Mouse (Mus musculus) megakaryocyte, adult 5-6 weeks (primary cell): Measurements from ENCODE around the gene Gm20388. TPM values are rescaled to one million over a fixed set of nuclear protein-coding genes. Genes with fewer than 3 reads are reported as not detected.
"Not testable (repeated sequence)": the region's sequence is repeated elsewhere in the genome, so short reads cannot be mapped to it uniquely, and the experiment has no call there.

Source experiments
- ATAC-seq: 2 replicates; pipeline ENCODE4 v1.8.0; 2016; ENCODE audit warnings: mild to moderate bottlenecking, inconsistent platforms; ENCODE audit not compliant: poor library complexity, severe bottlenecking
- total RNA-seq, 2 experiments: library from RNA; stranded (forward) in 1 of 2; stranded (reverse) in 1 of 2; fragments of 153-499, 151-499 nt in 1 of 2; fragments of 221-1000, 200-1000 nt in 1 of 2; gene quantifications; 2 replicates each; pipeline versions ENCODE4 v1.2.3 to v1.2.4; 2015 to 2017

Gm20388 gene
- total RNA-seq, 2 experiments from 2014 or later: 7.6 to 15.5 TPM

- no peak for ATAC-seq
Observed at GRCm38 (mm10) chr8:123981674-123982073, 4071.0 kb downstream of the Gm20388 start.

GRCm38 (mm10) chr8:123982291-123982793 is 4071.7 kb downstream of the Gm20388 start:
- ATAC-seq: no peak

- peak; percentile 90 for ATAC-seq
Observed at GRCm38 (mm10) chr8:123982826-123983400, 4072.3 kb downstream of the Gm20388 start, which contains the start of gene Abcb10. Abcb10 (minus strand) TSS chr8:123983122.

- ATAC-seq: peak; percentile 51; the same call in 1 of the 2 replicates
Observed at GRCm38 (mm10) chr8:123988605-123989038, 4078.0 kb downstream of the Gm20388 start.

- ATAC-seq: no peak
Observed at GRCm38 (mm10) chr8:123989128-123989527, 4078.5 kb downstream of the Gm20388 start.

- ATAC-seq: no peak
Observed at GRCm38 (mm10) chr8:123990277-123991049, 4079.8 kb downstream of the Gm20388 start.

- ATAC-seq: peak; percentile 21; the same call in 1 of the 2 replicates
Observed at GRCm38 (mm10) chr8:123992587-123992986, 4081.9 kb downstream of the Gm20388 start.

GRCm38 (mm10) chr8:123993597-123993996 is 4083.0 kb downstream of the Gm20388 start:
- ATAC-seq: no peak

- ATAC-seq: no peak
Observed at GRCm38 (mm10) chr8:123993997-123994396, 4083.4 kb downstream of the Gm20388 start.

- no peak for ATAC-seq
Observed at GRCm38 (mm10) chr8:123999568-123999967, 4088.9 kb downstream of the Gm20388 start.

GRCm38 (mm10) chr8:124002546-124003108 is 4092.0 kb downstream of the Gm20388 start:
- ATAC-seq: no peak

GRCm38 (mm10) chr8:124007829-124008228 is 4097.2 kb downstream of the Gm20388 start:
- ATAC-seq: no peak

- no peak for ATAC-seq
Observed at GRCm38 (mm10) chr8:124011580-124011979, 4100.9 kb downstream of the Gm20388 start.

GRCm38 (mm10) chr8:124011989-124012586 is 4101.4 kb downstream of the Gm20388 start:
- ATAC-seq: no peak

GRCm38 (mm10) chr8:124014299-124014698 is 4103.7 kb downstream of the Gm20388 start:
- not testable (repeated sequence) for ATAC-seq

GRCm38 (mm10) chr8:124014751-124015150 is 4104.1 kb downstream of the Gm20388 start:
- ATAC-seq: no peak

- ATAC-seq: peak; percentile 13
Observed at GRCm38 (mm10) chr8:124019782-124020181, 4109.1 kb downstream of the Gm20388 start.

- ATAC-seq: peak; percentile 52
Observed at GRCm38 (mm10) chr8:124020439-124021236, 4110.0 kb downstream of the Gm20388 start.

GRCm38 (mm10) chr8:124021237-124022227 is 4110.9 kb downstream of the Gm20388 start, which contains the start of the genes Taf5l and Urb2:
Taf5l (minus strand) TSS chr8:124021397.
Urb2 (plus strand) TSS chr8:124021508.
- ATAC-seq: peak; percentile 91
